Mouse (Mus musculus) kidney, embryonic 15.5 days (tissue): Measurements from ENCODE around the gene Spaca4. TPM values are rescaled to one million over a fixed set of nuclear protein-coding genes. Genes with fewer than 3 reads are reported as not detected.
A peak's percentile ranks its signal among the peaks of the same experiment; 100 is the strongest.

Source experiments
- ATAC-seq: fragments of 200-750 bp; cut with Nextera tagmentation; replicated peaks from 2 replicates; pipeline ENCODE4 v1.8.0; 2017; ENCODE audit warnings: moderate TSS enrichment; ENCODE audit not compliant: low FRiP score
- H3K27ac ChIP-seq: fragments of 300-500 bp; sonication (generic); 2 replicates; pipeline ENCODE4 v1.5.1; 2015; ENCODE audit warnings: mild to moderate bottlenecking, inconsistent platforms
- H3K27me3 ChIP-seq: fragments of 300-500 bp; sonication (generic); 2 replicates; pipeline ENCODE4 v1.6.1; 2015; ENCODE audit warnings: inconsistent platforms
- H3K36me3 ChIP-seq: fragments of 300-500 bp; sonication (generic); 2 replicates; pipeline ENCODE4 v1.6.1; 2015; ENCODE audit warnings: inconsistent platforms
- H3K4me1 ChIP-seq: fragments of 300-500 bp; sonication (generic); 2 replicates; pipeline ENCODE4 v1.6.1; 2015; ENCODE audit warnings: inconsistent platforms
- H3K4me2 ChIP-seq: fragments of 300-500 bp; sonication (generic); 2 replicates; pipeline ENCODE4 v1.6.1; 2015; ENCODE audit warnings: moderate library complexity, mild to moderate bottlenecking, inconsistent platforms
- H3K4me3 ChIP-seq: fragments of 300-500 bp; sonication (generic); replicated peaks from 2 replicates; pipeline ENCODE4 v1.5.1; 2015; ENCODE audit warnings: mild to moderate bottlenecking, inconsistent platforms
- H3K9ac ChIP-seq: fragments of 300-500 bp; sonication (generic); 2 replicates; pipeline ENCODE4 v1.6.1; 2015; ENCODE audit warnings: mild to moderate bottlenecking, inconsistent platforms
- H3K9me3 ChIP-seq: fragments of 300-500 bp; sonication (generic); replicated peaks from 2 replicates; pipeline ENCODE4 v1.6.1; 2016; ENCODE audit warnings: inconsistent platforms
- WGBS: fragments of 180-500 bp; shearing (Covaris S2); methylation state at CpG from one replicate; pipeline ENCODE4 v1.1.7; 2015; ENCODE audit warnings: mixed read lengths; 5-methylcytosine and 5-hydroxymethylcytosine counted together
- polyA plus RNA-seq: library from polyadenylated mRNA; unstranded; fragments of >200 nt; fragmentation: Nextera tagmentation; extraction: Ambion mirVana; gene quantifications from 2 replicates; pipeline ENCODE4 v1.2.1, GENCODE M21; 2015

Gene Spaca4
- not detected in 2 replicates for polyA plus RNA-seq

DNA sequence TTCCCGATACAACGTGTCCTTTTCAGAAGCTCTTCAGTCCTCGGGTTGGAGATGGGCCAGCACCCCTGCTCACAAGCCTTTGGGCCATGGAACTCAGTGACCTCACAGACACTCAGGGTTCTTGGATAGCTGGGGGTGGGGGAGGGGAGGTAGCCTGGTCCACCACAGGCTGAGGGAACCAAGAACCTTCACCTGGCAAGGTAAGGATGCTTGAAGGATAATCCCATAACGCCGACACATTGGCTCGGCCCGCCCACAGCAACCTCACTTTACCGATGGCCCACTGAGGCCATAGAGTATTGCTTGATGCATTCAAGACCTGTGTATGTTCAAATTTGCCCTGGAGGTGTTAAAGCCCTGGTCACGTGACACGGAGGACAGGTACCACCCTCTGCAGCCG lies at the start of gene Spaca4:
Spaca4 (minus strand) TSS at position 101 of the 400 bp plus-strand sequence.
- 93% methylated on average over 11 of the region's 11 CpGs for WGBS
- no peak for ATAC-seq
- no peaks in the 10 kb centered on the region for H3K9me3 ChIP-seq
- H3K4me3 ChIP-seq, result no peak within 1 kb of the TSS
- peaks cover 14% of the 10 kb centered on the region for H3K4me1 ChIP-seq
- no peak within 1 kb of the TSS for H3K27ac ChIP-seq
- H3K27me3 ChIP-seq, result no peaks in the 10 kb centered on the region
- H3K9ac ChIP-seq, result no peak within 1 kb of the TSS
- peaks cover 85% of the 10 kb centered on the region for H3K36me3 ChIP-seq
- H3K4me2 ChIP-seq, result no peak within 1 kb of the TSS

DNA sequence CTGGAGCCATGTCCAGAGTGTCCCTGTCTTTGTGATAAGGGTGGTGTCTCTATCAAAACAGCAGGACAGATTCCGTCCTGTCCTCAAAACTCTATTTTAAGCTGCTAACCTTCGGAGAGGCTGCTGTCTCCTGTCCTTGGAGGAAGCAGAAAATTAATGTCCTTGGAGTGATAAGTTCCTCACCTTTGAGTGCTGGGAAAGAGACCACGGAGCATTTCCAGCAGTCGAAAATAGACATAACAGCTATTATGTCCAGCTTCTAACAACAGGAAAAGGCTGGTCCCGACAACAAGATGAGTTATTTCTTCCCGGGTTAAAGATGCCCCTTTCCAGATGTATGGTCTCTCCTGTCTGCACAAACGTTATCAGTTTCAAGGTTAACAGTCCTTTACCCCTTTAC lies 49.6 kb upstream of the Spaca4 start:
- H3K4me2 ChIP-seq, result no peak overlapping the region
- WGBS, result 54% methylated on average over 7 of the region's 7 CpGs
- no peak overlapping the region for H3K9ac ChIP-seq
- H3K4me1 ChIP-seq, result peaks cover 18% of the 10 kb centered on the region
- no peak overlapping the region for H3K4me3 ChIP-seq
- ATAC-seq, result no peak
- no peaks in the 10 kb centered on the region for H3K9me3 ChIP-seq
- no peaks in the 10 kb centered on the region for H3K36me3 ChIP-seq
- no peak overlapping the region for H3K27ac ChIP-seq
- peaks cover 2% of the 10 kb centered on the region; the same call in 1 of the 2 replicates for H3K27me3 ChIP-seq

DNA sequence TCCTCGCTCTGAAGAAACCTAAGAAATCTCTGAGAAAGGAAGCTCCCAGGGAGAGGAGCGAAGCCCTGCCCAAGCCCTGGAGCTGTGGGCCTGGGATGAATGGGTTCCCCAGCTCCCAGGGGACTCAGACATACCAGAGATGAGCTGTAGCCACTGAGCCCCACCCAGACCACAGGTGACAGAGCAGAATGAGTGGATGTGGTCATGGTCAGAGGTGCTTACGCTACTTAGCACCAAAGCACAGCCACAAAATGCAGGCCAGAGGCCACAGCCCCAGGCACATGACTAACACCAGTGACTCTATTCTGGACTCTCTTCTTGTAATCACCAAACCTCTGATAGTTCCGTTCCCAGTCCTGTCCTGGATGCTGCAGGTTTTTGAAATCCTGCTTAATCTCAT lies 45.5 kb upstream of the Spaca4 start:
- Histone ChIP-seq H3K4me2 (no peak overlapping the region), H3K27ac (peak overlapping the region; percentile 18; the same call in 1 of the 2 replicates), H3K9ac (no peak overlapping the region), H3K27me3 (0 out of 2 replicates have a peak, but pooled peaks cover 2% of the 10 kb centered on the region), H3K36me3 (no peaks in the 10 kb centered on the region), H3K9me3 (no peaks in the 10 kb centered on the region), H3K4me1 (peaks cover 14% of the 10 kb centered on the region), H3K4me3 (no peak overlapping the region)
- ATAC-seq, result no peak
- WGBS, result 70% methylated on average over 4 of the region's 4 CpGs

DNA sequence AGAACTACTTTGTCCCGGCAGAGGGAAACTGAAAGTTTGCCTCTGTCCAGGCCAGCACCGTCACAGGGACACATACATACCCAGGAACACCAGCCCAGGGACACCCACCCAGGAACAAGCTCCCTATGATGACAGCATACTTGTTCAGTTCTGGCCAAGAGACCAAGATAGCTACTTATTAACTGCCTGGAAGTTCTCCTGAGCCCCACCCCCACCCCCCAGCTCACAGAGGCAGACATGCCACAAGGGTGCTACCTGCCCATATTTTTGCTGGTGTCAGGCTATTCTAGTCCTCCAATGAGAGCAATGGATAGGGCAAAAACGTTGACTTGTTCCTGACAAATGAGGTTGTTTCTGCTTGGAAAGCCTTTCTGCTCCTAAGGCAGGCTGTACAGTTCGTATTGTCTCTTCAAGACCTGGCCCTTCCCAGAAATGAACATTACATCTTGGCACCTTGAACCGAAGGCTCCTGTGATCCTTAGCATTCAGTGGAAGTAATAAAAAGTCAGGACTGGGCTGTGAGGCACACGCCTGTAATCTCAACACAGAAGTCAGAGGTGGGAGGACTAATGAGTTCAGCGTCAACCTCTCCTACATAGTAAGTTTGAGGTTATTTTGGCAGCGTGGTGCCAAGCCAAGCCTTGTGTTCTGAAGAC lies 44.9 kb upstream of the Spaca4 start:
- H3K27ac ChIP-seq, result peak overlapping the region; percentile 18; the same call in 1 of the 2 replicates
- H3K4me3 ChIP-seq, result no peak overlapping the region
- 0 out of 2 replicates have a peak, but pooled peaks cover 2% of the 10 kb centered on the region for H3K27me3 ChIP-seq
- no peak overlapping the region; the same call in 1 of the 2 replicates for H3K9ac ChIP-seq
- H3K4me1 ChIP-seq, result peaks cover 16% of the 10 kb centered on the region
- ATAC-seq, result no peak; the same call in 1 of the 2 replicates
- no peaks in the 10 kb centered on the region for H3K36me3 ChIP-seq
- no peaks in the 10 kb centered on the region for H3K9me3 ChIP-seq
- H3K4me2 ChIP-seq, result no peak overlapping the region
- WGBS, result 64% methylated on average over 8 of the region's 8 CpGs

DNA sequence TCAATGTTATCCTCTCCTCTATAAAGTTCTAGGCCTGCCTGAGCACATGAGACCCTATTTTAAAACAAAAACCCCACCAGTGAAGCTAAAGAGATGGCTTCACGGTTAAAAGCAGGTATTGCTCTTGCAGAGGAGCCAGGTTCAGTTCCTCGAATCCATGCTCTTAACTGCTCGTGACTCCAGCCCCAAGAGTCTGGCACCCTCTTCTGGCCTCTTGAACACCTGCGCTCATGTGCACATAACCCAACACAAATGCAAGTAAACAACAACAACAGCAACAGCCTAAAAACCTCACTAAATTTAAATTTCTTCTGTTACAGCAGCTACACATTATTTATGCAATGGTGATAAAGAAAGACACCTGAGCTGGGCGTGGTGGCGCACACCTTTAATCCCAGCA lies 41.9 kb upstream of the Spaca4 start:
- Histone ChIP-seq H3K4me3 (no peak overlapping the region), H3K27ac (no peak overlapping the region), H3K4me2 (no peak overlapping the region), H3K27me3 (no peaks in the 10 kb centered on the region), H3K9ac (no peak overlapping the region), H3K9me3 (no peaks in the 10 kb centered on the region), H3K4me1 (peaks cover 16% of the 10 kb centered on the region), H3K36me3 (no peaks in the 10 kb centered on the region)
- WGBS, result 95% methylated on average over 6 of the region's 6 CpGs
- no peak for ATAC-seq

DNA sequence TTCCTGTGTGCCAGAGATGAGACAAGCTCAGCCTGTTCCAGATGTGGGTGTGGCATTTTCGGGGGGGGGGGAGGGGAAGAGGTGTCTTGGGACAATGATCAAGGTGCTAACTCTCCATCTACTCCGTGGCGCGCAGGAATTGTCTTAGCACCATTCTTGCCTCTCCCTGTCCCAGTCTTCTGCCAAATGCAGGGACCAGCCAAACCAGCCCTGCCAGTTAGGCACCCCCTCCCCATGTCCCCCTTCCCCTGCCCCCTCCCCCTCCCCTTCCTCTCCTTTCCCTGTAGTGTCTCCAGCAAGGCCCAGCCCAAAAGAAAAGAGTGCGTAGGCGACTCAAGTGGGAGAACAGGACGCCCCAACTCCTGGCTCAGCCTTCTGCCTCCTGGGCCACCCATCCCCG lies 41.2 kb upstream of the Spaca4 start:
- Histone ChIP-seq H3K4me3 (no peak overlapping the region), H3K36me3 (no peaks in the 10 kb centered on the region), H3K9ac (no peak overlapping the region), H3K9me3 (no peaks in the 10 kb centered on the region), H3K27me3 (no peaks in the 10 kb centered on the region), H3K27ac (no peak overlapping the region), H3K4me2 (0 out of 2 replicates have a peak overlapping the region, but pooled peaks have one; percentile 3), H3K4me1 (peaks cover 16% of the 10 kb centered on the region)
- ATAC-seq, result no peak; the same call in 1 of the 2 replicates
- 46% methylated on average over 8 of the region's 8 CpGs for WGBS

DNA sequence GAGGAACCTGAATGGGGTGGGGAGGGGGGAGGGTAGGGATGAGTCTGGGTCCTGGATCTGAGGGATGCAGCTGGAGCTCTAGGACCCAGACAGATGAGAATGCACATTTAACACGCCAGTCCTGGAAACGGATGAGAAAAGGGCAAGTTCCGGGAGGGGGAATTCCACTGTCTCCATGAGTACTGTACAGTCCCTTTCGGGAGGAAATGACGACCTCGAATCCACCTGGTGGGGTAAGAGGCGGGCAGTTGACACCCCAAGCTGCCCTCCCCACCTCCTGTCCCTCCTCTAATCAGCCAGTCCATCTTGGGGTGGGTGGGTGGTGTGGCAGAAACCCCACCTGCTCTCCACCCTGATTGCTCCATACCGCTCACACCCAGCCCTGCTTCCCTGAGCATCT lies 40.4 kb upstream of the Spaca4 start:
- peaks cover 13% of the 10 kb centered on the region for H3K4me1 ChIP-seq
- no peak overlapping the region for H3K4me3 ChIP-seq
- no peak overlapping the region for H3K9ac ChIP-seq
- H3K36me3 ChIP-seq, result no peaks in the 10 kb centered on the region
- H3K27ac ChIP-seq, result no peak overlapping the region
- H3K27me3 ChIP-seq, result no peaks in the 10 kb centered on the region
- no peak for ATAC-seq
- H3K9me3 ChIP-seq, result no peaks in the 10 kb centered on the region
- WGBS, result 56% methylated on average over 8 of the region's 8 CpGs
- no peak overlapping the region for H3K4me2 ChIP-seq

DNA sequence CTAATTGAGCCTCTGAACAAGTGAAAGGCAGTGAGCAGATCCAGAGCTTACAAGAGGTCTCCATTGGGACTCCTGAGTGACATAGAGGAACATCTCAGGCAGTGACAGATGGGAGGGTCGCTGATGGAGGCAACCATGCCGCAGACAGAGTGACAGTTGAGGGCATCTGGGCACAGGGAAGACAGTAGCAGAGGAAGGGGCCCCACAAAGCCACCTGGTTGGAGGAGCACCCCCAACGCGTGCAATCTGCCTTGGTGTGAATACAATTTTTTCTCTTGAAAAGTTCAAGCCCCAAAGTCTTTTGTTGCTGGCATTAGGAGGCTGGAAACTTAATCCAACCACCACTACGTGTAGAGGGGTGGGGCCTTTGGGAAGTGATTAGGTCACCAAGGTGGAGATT lies 34.5 kb upstream of the Spaca4 start:
- no peak overlapping the region for H3K27ac ChIP-seq
- H3K4me2 ChIP-seq, result no peak overlapping the region
- peaks cover 10% of the 10 kb centered on the region for H3K4me1 ChIP-seq
- peaks cover 31% of the 10 kb centered on the region for H3K27me3 ChIP-seq
- no peaks in the 10 kb centered on the region for H3K9me3 ChIP-seq
- no peak overlapping the region for H3K4me3 ChIP-seq
- WGBS, result 65% methylated on average over 5 of the region's 5 CpGs
- 0 out of 2 replicates have a peak overlapping the region, but pooled peaks have one; percentile 18 for H3K9ac ChIP-seq
- H3K36me3 ChIP-seq, result no peaks in the 10 kb centered on the region
- ATAC-seq, result no peak

DNA sequence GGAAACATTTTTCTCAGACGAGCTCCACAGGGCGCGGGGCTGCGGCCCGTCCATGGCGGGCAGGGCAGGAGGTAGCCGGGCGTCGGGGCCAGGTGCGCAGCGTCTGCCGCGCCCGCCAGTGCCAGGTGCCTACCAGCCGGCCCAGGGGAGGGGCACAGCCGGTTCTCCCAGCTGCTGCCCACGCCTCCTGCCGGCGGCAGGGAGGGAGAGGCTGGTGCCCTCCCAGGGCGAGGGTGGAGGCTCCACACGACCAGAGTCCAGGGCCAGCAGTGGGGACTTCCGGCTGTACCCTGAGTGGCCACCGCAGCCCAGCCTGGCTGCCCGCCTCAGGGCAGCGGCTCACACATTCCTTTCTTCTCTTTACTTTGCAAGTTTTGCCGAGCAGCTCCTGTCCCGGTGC lies 33.8 kb upstream of the Spaca4 start:
- Histone ChIP-seq H3K27ac (peak overlapping the region; percentile 56; the same call in 1 of the 2 replicates), H3K4me1 (peaks cover 10% of the 10 kb centered on the region)

DNA sequence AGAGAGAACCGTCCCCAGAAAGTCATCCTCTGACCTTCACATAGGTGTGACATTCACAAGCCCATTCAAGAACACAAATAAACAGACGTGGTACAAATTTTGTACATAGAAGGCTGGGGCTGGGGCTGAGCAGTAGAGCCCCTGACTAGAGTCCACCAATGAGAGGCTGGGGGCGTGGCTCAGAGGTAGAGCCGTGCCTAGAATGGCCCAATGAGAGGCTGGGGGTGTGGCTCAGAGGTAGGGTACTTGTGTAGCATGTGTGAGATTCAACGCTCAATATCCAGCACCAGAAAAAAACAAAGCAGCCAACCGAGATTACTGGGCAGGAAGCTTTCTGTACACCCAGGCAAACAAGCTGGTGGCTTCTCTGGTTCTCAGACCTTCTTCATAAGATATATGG lies 30.1 kb upstream of the Spaca4 start:
- Histone ChIP-seq H3K27me3 (peaks cover 31% of the 10 kb centered on the region), H3K36me3 (no peaks in the 10 kb centered on the region), H3K27ac (no peak overlapping the region), H3K4me2 (no peak overlapping the region), H3K9me3 (no peaks in the 10 kb centered on the region), H3K4me3 (no peak overlapping the region), H3K4me1 (peaks cover 13% of the 10 kb centered on the region), H3K9ac (no peak overlapping the region)
- 56% methylated on average over 6 of the region's 6 CpGs for WGBS
- ATAC-seq, result no peak

More for the DNA sequence above, 33.8 kb upstream of the Spaca4 start:
- peaks cover 31% of the 10 kb centered on the region for H3K27me3 ChIP-seq
- no peaks in the 10 kb centered on the region for H3K36me3 ChIP-seq
- peak overlapping the region; percentile 30 for H3K4me3 ChIP-seq
- no peaks in the 10 kb centered on the region for H3K9me3 ChIP-seq
- ATAC-seq, result peak; percentile 85
- H3K4me2 ChIP-seq, result peak overlapping the region; percentile 63
- WGBS, result 4% methylated on average over 27 of the region's 27 CpGs
- H3K9ac ChIP-seq, result peak overlapping the region; percentile 18; the same call in 1 of the 2 replicates

DNA sequence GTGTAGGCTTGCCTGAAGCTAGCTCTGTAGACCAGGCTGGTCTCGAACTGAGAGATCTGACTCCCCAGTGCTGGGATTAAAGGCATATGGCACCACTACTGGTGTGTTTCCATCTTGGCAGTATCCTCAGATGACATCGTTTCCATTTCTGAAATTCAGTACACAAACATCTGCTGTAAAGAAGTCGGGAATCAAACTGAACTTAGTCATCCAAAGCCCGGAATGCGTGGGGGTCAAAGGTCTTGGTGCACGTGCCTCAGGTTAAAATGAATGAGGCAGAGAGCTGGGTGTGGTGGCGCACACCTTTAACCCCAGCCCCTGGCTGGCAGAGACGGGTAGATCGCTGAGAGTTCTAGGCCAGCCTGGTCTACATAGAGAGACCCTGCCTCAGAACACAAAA lies 24.5 kb upstream of the Spaca4 start:
- H3K9ac ChIP-seq, result no peak overlapping the region
- no peaks in the 10 kb centered on the region for H3K27me3 ChIP-seq
- no peak for ATAC-seq
- H3K36me3 ChIP-seq, result no peaks in the 10 kb centered on the region
- H3K9me3 ChIP-seq, result no peaks in the 10 kb centered on the region; the same call in 1 of the 2 replicates
- peaks cover 19% of the 10 kb centered on the region for H3K4me1 ChIP-seq
- 60% methylated on average over 9 of the region's 9 CpGs for WGBS
- no peak overlapping the region for H3K27ac ChIP-seq
- no peak overlapping the region for H3K4me2 ChIP-seq
- H3K4me3 ChIP-seq, result no peak overlapping the region

DNA sequence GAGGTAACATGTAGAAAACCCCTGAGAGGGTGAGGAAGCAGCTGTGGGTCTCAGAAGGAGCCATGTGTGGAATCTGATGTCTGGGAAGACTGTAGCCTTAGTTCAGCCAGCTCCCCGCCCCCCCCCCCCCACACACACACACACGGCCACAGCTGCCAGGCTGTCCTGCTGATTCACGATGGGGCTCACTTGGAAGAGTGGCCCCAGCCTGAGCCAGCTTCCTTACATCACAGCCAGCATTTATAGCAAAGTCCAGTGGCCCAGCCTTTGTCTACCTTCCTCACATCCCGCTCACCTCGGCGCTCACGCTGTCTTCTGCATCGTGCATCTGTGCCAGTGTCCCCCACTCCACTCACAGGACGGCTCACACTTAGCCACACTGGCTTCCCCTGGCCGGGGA lies 23.8 kb upstream of the Spaca4 start:
- no peak overlapping the region for H3K9ac ChIP-seq
- peaks cover 19% of the 10 kb centered on the region for H3K4me1 ChIP-seq
- peak overlapping the region; percentile 3; the same call in 1 of the 2 replicates for H3K27ac ChIP-seq
- ATAC-seq, result peak; percentile 27; the same call in 1 of the 2 replicates
- peak overlapping the region; percentile 27; the same call in 1 of the 2 replicates for H3K4me2 ChIP-seq
- 32% methylated on average over 10 of the region's 10 CpGs for WGBS
- no peak overlapping the region for H3K4me3 ChIP-seq
- H3K27me3 ChIP-seq, result no peaks in the 10 kb centered on the region
- H3K36me3 ChIP-seq, result no peaks in the 10 kb centered on the region
- no peaks in the 10 kb centered on the region; the same call in 1 of the 2 replicates for H3K9me3 ChIP-seq
